Mouse (Mus musculus): Measurements from ENCODE around the gene Gabrr1. TPM values are rescaled to one million over a fixed set of nuclear protein-coding genes. Genes with fewer than 3 reads are reported as not detected.

The Gabrr1 gene
- polyA plus RNA-seq, 1 experiment from 2014 or later = not detected

DNA sequence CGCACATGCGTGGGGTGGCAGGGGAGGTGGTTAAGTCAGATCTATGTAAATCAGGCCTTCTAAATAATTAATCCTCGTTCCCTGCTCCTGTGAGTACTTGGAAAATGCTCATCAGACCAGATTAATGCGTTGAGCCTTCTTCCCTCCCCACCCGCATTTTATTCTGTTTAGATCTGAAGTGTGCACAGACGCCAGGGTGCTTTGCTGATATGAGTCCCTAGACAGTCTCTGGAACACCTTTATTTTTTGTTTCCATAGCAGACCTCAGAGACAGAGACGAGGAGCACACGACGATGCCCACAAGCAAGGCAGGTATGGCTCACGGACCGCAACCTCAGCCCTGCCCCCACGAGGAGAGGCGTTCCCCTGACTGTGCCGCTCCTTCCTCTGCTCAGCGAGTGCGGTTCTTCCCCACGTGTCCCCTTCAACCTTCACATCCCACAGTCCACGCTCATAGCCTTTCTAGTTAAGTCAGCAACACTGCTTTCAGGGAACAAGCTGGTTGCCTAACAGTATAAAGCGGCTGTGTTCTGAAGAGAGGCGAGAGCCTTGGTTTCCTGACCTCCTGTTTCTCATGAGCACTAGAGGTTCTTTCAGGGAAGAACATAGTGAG is 14.5 kb downstream of the Gabrr1 start:
- 39% methylated on average over 20 of the region's 20 CpGs for WGBS
- no peaks in the 10 kb centered on the region for H3K4me1 ChIP-seq (replicated peaks; ENCODE audit: control insufficient read depth, insufficient read depth, low read length)
- no peak for ATAC-seq
- H3K4me2 ChIP-seq (ENCODE audit: low read length) = no peak overlapping the region
- H3K9ac ChIP-seq (replicated peaks; ENCODE audit: low read depth, low read length) = no peak overlapping the region
- H3K9me3 ChIP-seq (ENCODE audit: control insufficient read depth, low read length) = no peaks in the 10 kb centered on the region
- no peak overlapping the region for H3K4me3 ChIP-seq (replicated peaks; ENCODE audit: low read length)
- H3K27ac ChIP-seq (ENCODE audit: low read length) = no peak overlapping the region
- H3K36me3 ChIP-seq (ENCODE audit: control insufficient read depth, insufficient read depth) = no peaks in the 10 kb centered on the region
- no peaks in the 10 kb centered on the region for H3K27me3 ChIP-seq (replicated peaks; ENCODE audit: control insufficient read depth, insufficient read depth, low read length)

DNA sequence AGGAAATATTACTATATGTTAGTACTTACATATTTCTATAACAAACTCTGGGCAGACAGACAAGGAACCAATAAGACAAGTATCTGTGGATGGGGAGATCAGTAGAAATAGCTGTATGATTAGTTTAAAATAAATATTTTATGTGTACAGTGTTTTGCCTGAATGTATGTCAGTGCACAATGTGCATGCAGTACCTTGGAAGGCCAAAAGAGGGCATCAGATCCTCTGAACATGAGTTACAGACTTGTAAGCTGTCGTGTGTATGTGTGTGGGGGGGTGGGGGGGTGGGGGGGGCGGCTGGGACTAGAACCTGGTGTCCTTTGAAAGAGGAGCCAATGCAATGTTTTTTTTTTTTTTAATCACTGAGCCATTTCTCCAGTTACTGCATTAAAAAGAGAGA is 15.5 kb downstream of the Gabrr1 start:
- Histone ChIP-seq H3K4me1 (replicated peaks; ENCODE audit: control insufficient read depth, insufficient read depth, low read length) (no peaks in the 10 kb centered on the region), H3K9me3 (ENCODE audit: control insufficient read depth, low read length) (no peaks in the 10 kb centered on the region), H3K9ac (replicated peaks; ENCODE audit: low read depth, low read length) (no peak overlapping the region), H3K4me3 (replicated peaks; ENCODE audit: low read length) (no peak overlapping the region), H3K27ac (ENCODE audit: low read length) (no peak overlapping the region), H3K4me2 (ENCODE audit: low read length) (no peak overlapping the region), H3K27me3 (replicated peaks; ENCODE audit: control insufficient read depth, insufficient read depth, low read length) (no peaks in the 10 kb centered on the region), H3K36me3 (ENCODE audit: control insufficient read depth, insufficient read depth) (no peaks in the 10 kb centered on the region)
- 7% methylated on average over 2 of the region's 2 CpGs for WGBS
- ATAC-seq = no peak

- 46% methylated on average over 7 of the region's 7 CpGs for WGBS
- Histone ChIP-seq H3K36me3 (ENCODE audit: control insufficient read depth, insufficient read depth) (no peaks in the 10 kb centered on the region), H3K27me3 (replicated peaks; ENCODE audit: control insufficient read depth, insufficient read depth, low read length) (no peaks in the 10 kb centered on the region), H3K4me2 (ENCODE audit: low read length) (no peak overlapping the region), H3K27ac (ENCODE audit: low read length) (no peak overlapping the region), H3K4me1 (replicated peaks; ENCODE audit: control insufficient read depth, insufficient read depth, low read length) (no peaks in the 10 kb centered on the region), H3K9ac (replicated peaks; ENCODE audit: low read depth, low read length) (no peak overlapping the region), H3K9me3 (ENCODE audit: control insufficient read depth, low read length) (no peaks in the 10 kb centered on the region), H3K4me3 (replicated peaks; ENCODE audit: low read length) (no peak overlapping the region)
- ATAC-seq = no peak
Measured at GRCm38 (mm10) chr4:33149150-33149549, 16.8 kb downstream of the Gabrr1 start.

GRCm38 (mm10) chr4:33152087-33153038 is 20.0 kb downstream of the Gabrr1 start:
- Histone ChIP-seq H3K27ac (ENCODE audit: low read length) (no peak overlapping the region), H3K36me3 (ENCODE audit: control insufficient read depth, insufficient read depth) (no peaks in the 10 kb centered on the region), H3K4me3 (replicated peaks; ENCODE audit: low read length) (no peak overlapping the region), H3K27me3 (replicated peaks; ENCODE audit: control insufficient read depth, insufficient read depth, low read length) (no peaks in the 10 kb centered on the region), H3K4me1 (replicated peaks; ENCODE audit: control insufficient read depth, insufficient read depth, low read length) (no peaks in the 10 kb centered on the region), H3K4me2 (ENCODE audit: low read length) (no peak overlapping the region), H3K9me3 (ENCODE audit: control insufficient read depth, low read length) (no peaks in the 10 kb centered on the region), H3K9ac (replicated peaks; ENCODE audit: low read depth, low read length) (no peak overlapping the region)
- ATAC-seq = no peak
- 84% methylated on average over 26 of the region's 26 CpGs for WGBS

DNA sequence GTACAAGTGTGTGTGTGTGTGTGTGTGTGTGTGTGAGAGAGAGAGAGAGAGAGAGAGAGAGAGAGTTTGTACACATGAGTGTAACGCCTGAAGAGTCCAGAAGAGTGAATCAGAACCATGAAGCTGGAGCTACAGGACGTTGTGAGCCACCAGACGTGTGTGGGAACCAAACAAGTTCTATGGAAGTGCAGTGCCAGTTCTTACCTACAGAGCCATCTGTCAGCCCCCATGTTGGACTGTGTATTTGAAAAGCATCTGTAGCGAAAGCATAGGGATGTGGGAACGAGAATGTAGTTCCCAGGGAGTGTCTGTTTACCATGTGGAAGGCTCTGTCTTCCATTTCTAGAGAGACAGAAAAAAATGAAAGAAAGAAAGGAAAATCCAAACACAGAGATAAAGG is 51.2 kb downstream of the Gabrr1 start:
- WGBS = 83% methylated on average over 5 of the region's 5 CpGs
- Histone ChIP-seq H3K4me1 (replicated peaks; ENCODE audit: control insufficient read depth, insufficient read depth, low read length) (peaks cover 4% of the 10 kb centered on the region), H3K9ac (replicated peaks; ENCODE audit: low read depth, low read length) (no peak overlapping the region), H3K27ac (ENCODE audit: low read length) (no peak overlapping the region), H3K27me3 (replicated peaks; ENCODE audit: control insufficient read depth, insufficient read depth, low read length) (no peaks in the 10 kb centered on the region), H3K36me3 (ENCODE audit: control insufficient read depth, insufficient read depth) (0 out of 2 replicates have a peak, but pooled peaks cover 5% of the 10 kb centered on the region), H3K4me3 (replicated peaks; ENCODE audit: low read length) (no peak overlapping the region), H3K4me2 (ENCODE audit: low read length) (no peak overlapping the region), H3K9me3 (ENCODE audit: control insufficient read depth, low read length) (no peaks in the 10 kb centered on the region)
- ATAC-seq = no peak

DNA sequence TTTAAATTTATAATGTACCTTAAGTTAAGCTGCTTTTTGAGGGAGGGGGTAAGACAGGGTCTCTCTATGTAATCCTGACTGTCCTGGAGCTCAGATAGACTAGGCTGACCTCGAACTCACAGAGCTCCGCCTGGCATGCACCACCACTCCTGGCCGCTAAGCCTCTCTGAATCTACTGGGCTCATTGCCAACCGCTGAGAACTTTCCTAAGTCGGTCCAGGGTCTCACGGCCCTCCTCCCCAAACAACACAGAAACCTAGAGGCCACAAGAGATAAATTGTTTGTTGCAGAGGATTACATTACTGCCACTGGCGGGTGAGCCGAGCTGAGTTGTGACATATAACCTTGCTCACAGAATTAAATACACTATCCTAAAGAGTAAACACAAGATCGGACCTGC is 55.8 kb downstream of the Gabrr1 start:
- no peaks in the 10 kb centered on the region for H3K9me3 ChIP-seq (ENCODE audit: control insufficient read depth, low read length)
- H3K4me1 ChIP-seq (replicated peaks; ENCODE audit: control insufficient read depth, insufficient read depth, low read length) = peaks cover 7% of the 10 kb centered on the region
- H3K27me3 ChIP-seq (replicated peaks; ENCODE audit: control insufficient read depth, insufficient read depth, low read length) = no peaks in the 10 kb centered on the region
- H3K36me3 ChIP-seq (ENCODE audit: control insufficient read depth, insufficient read depth) = 0 out of 2 replicates have a peak, but pooled peaks cover 2% of the 10 kb centered on the region
- H3K4me2 ChIP-seq (ENCODE audit: low read length) = peak overlapping the region; percentile 91
- 0 out of 2 replicates have a peak overlapping the region, but pooled peaks have one; percentile 22 for H3K9ac ChIP-seq (replicated peaks; ENCODE audit: low read depth, low read length)
- H3K4me3 ChIP-seq (replicated peaks; ENCODE audit: low read length) = peak overlapping the region; percentile 81
- ATAC-seq = no peak
- peak overlapping the region; percentile 28 for H3K27ac ChIP-seq (ENCODE audit: low read length)
- 10% methylated on average over 9 of the region's 9 CpGs for WGBS

DNA sequence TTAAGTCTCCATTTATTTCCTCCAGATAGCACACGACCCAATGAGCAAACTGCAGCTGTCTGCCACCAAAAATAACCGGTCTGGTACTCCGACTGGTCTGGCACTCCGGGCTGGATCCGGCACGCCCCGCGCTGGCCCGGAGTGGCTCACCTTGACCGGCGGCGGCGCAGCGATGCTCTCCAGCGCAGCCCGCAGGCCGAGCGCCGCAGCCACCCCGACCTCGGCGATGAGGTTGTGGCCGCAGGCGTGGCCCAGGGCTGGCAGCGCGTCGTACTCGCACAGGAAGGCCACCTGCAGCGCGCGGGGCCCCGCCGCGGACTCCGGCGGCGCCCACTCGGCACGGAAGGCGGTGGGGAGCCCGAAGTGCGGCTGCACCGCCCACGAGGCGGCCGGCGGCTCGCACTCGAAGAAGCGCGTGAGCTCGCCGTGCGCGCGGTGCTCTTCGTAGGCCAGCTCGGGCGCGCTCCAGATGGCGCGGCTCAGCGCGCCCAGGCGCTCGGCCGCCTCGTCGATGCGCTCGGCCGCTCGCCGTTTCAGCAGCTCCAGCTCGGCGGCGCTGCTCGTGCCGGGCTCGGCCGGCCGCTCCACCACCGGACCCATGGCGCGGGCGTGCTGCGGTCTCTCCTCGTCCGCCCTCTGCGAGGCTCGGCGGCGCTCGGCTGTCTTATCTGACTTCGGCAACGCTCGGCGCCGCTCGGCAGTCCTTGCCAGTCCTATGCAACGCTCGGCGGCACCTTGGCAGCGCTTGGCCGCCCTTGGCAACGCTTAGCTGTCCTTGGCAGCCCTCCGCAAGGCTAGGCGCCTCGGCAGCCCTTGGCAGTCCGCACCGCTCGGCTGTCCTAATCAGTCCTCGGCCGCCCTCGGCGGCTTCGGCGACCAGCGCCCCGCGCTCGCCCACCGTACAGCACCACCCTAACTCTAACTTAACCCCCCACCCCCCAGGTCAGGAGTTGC is 56.7 kb downstream of the Gabrr1 start:
- peak overlapping the region; percentile 96 for H3K27ac ChIP-seq (ENCODE audit: low read length)
- H3K4me3 ChIP-seq (replicated peaks; ENCODE audit: low read length) = peak overlapping the region; percentile 81
- peak overlapping the region; percentile 91 for H3K4me2 ChIP-seq (ENCODE audit: low read length)
- no peaks in the 10 kb centered on the region for H3K27me3 ChIP-seq (replicated peaks; ENCODE audit: control insufficient read depth, insufficient read depth, low read length)
- H3K9ac ChIP-seq (replicated peaks; ENCODE audit: low read depth, low read length) = peak overlapping the region; percentile 92
- H3K4me1 ChIP-seq (replicated peaks; ENCODE audit: control insufficient read depth, insufficient read depth, low read length) = peaks cover 7% of the 10 kb centered on the region
- H3K36me3 ChIP-seq (ENCODE audit: control insufficient read depth, insufficient read depth) = 0 out of 2 replicates have a peak, but pooled peaks cover 2% of the 10 kb centered on the region
- WGBS = under 1% methylated on average over 118 of the region's 123 CpGs
- peak; percentile 96 for ATAC-seq
- no peaks in the 10 kb centered on the region for H3K9me3 ChIP-seq (ENCODE audit: control insufficient read depth, low read length)

GRCm38 (mm10) chr4:33189735-33190036 is 57.4 kb downstream of the Gabrr1 start, which contains the start of gene Pm20d2:
Pm20d2 (minus strand) TSS chr4:33189737.
- H3K36me3 ChIP-seq (ENCODE audit: control insufficient read depth, insufficient read depth) = 0 out of 2 replicates have a peak, but pooled peaks cover 2% of the 10 kb centered on the region
- H3K9me3 ChIP-seq (ENCODE audit: control insufficient read depth, low read length) = no peaks in the 10 kb centered on the region
- no peaks in the 10 kb centered on the region for H3K27me3 ChIP-seq (replicated peaks; ENCODE audit: control insufficient read depth, insufficient read depth, low read length)
- peak within 1 kb of the TSS; percentile 81 for H3K4me3 ChIP-seq (replicated peaks; ENCODE audit: low read length)
- H3K9ac ChIP-seq (replicated peaks; ENCODE audit: low read depth, low read length) = peak within 1 kb of the TSS; percentile 92
- no peak for ATAC-seq
- H3K4me2 ChIP-seq (ENCODE audit: low read length) = peak within 1 kb of the TSS; percentile 91
- H3K4me1 ChIP-seq (replicated peaks; ENCODE audit: control insufficient read depth, insufficient read depth, low read length) = peaks cover 7% of the 10 kb centered on the region
- 17% methylated on average over 6 of the region's 6 CpGs for WGBS
- H3K27ac ChIP-seq (ENCODE audit: low read length) = peak within 1 kb of the TSS; percentile 96
